Mouse (Mus musculus): ENCODE results near the gene Camk1.

The Camk1 gene

GRCm38 (mm10) chr6:113343177-113344092 lies at the start of gene Camk1:
TSS of gene Camk1 (minus strand) at chr6:113343984.
- peak; percentile 74 to 77 for DNase-seq (ENCODE audit: low spot score in 2 of 2)

DNA sequence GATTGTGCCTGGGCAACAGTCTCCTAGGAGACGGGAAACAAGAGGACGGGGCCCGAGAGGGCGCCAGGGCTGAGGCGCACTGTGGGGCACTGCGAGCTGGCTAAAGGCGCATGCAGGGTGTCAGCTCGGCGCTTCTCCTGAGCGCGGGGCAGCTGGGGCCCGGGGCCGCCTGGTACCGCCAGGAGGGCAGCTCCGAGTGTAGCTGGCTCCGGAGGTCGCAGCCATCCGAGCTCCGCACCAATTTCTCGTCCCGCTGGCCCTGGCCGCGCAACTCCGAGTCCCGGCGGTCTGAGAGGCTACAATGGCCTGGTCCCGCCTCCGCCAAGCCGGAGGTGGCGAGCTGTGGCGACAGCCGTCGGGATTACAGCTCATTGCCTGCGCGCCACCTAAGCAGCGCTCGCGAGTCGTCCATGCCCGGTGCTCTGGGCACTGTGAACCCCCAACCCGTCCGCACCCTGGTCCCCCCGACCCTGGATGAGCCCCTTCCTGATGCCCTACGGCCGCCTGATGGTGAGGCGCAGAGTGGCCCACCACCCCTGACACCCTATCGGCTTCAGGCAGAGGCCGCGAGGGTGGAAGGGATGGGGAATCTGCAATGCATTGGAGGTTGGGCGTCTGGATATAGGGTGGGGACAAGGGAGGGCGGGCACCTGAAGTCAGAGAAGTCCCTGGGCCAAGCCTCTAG lies 48.7 kb upstream of the Camk1 start:
- peak in 1 of 2 experiments; percentile 42 for DNase-seq (ENCODE audit: low spot score in 2 of 2)

DNA sequence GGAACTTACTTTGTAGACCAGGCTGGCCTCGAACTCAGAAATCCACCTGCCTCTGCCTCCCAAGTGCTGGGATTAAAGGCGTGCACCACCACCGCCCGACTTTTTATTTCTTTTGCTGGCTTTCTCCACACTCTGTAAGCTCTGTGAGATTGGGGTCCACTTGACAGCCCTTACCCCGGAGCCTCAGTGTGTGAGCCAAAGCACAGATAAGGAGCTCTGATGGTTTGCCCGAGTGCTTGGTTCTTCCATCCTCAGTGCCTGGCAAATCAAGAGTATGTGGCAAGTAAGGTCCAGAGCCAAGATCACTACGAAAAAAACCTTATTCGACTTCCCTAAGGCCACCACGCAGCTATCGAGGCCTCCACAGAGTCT lies 48.2 kb upstream of the Camk1 start:
- no peak for DNase-seq (ENCODE audit: low spot score in 2 of 2)

DNA sequence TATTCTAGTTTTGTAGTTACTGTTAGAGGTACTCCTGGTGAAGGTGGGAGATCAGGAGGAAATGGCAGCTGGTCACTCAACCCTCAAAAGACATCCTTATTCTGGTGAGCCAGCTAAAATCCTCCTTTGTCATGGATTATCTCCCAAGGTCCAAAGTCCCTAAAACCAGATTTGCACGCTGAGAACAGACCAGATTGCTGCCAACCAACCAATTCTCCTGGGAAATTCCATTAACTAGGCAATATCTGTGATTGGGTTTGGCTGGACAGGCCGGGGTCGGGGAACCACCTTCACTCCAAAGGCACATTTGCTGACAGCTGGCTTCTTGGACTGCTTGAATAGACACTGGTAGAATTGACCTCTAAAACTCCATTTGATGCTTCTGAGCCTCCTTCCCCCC lies 46.9 kb upstream of the Camk1 start:
- no peak for DNase-seq (ENCODE audit: low spot score in 2 of 2)

GRCm38 (mm10) chr6:113388960-113389359 lies 45.2 kb upstream of the Camk1 start, which contains the start of gene Ttll3:
TSS of gene Ttll3 (plus strand) at chr6:113389260.
- DNase-seq (ENCODE audit: low spot score in 2 of 2): no peak

GRCm38 (mm10) chr6:113386025-113386424 lies 42.2 kb upstream of the Camk1 start:
- DNase-seq (ENCODE audit: low spot score in 2 of 2): no peak

DNA sequence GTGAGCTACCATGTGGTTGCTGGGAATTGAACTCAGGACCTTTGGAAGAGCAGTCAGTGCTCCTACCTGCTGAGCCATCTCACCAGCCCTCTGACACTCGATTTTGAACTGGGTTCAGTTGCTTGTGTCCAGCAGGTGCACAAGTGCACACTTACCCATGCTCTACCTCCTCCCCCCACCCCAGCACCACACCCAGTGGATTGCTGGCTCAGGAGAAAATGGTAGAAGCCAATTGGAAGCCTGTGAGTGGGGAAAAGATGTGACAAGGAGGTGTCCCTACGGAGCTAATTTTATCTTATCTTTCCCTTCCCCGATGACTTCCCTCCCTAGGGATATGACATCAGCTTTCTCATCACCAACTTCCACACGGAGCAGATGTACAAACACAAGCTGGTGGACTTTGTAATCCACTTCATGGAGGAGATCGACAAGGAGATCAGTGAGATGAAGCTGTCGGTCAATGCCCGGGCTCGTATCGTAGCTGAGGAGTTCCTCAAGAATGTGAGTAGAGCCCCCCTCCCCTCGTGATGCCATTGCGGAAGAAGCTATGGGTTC lies 41.5 kb upstream of the Camk1 start:
- no peak for DNase-seq (ENCODE audit: low spot score in 2 of 2)

GRCm38 (mm10) chr6:113384351-113384927 lies 40.7 kb upstream of the Camk1 start:
- no peak for DNase-seq (ENCODE audit: low spot score in 2 of 2)

GRCm38 (mm10) chr6:113380480-113380879 lies 36.7 kb upstream of the Camk1 start:
- DNase-seq (ENCODE audit: low spot score in 2 of 2): no peak

DNA sequence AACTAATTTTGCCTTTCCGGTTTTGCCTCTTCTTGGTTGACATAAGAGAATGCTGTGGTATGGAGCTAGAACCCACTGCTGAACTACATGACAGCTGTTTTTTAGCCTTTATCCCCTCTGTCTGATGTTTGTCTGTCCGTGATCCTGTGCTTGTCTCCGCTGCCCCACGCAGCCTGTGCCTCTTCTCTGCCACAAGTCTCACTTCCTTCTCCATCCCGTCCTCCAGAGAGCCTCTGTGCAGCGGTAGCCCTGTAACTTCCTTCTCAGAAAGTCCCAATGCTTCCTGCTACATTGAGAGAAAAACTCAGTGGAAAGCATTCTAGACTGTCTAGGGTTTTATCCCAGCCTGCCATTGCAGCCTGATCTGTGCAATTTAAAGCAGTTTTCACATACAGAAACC lies 35.5 kb upstream of the Camk1 start:
- DNase-seq (ENCODE audit: low spot score in 2 of 2): no peak

GRCm38 (mm10) chr6:113377496-113378385 lies 34.0 kb upstream of the Camk1 start, which contains the start of the genes Tada3 and Arpc4:
TSS of gene Tada3 (minus strand) at chr6:113377883.
TSS of gene Arpc4 (plus strand) at chr6:113378115.
- peak; percentile 87 to 92 for DNase-seq (ENCODE audit: low spot score in 2 of 2)

- no peak for DNase-seq (ENCODE audit: low spot score in 2 of 2)
Observed at GRCm38 (mm10) chr6:113377172-113377495, 33.4 kb upstream of the Camk1 start.

DNA sequence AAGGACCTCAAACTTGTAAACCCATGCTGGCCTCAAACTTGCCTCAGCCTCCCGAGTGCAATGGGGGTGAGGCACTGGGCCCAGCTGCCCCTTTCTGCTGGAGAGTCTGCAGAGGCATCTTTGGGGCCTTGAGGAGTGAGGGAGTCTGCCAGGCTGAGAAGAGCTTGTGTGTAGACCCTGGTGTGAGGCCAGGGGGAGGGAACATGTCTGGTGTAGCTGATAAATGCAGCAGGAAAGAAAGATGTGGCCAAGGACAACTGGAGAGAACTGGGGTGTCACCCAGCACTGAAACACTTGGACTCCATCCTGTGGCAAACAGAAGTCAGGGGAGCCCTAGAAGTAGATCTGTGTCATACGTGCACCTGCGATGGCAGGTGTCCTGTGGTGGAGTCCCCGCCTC lies 29.7 kb upstream of the Camk1 start:
- no peak for DNase-seq (ENCODE audit: low spot score in 2 of 2)

GRCm38 (mm10) chr6:113370194-113370929 lies 26.6 kb upstream of the Camk1 start:
- no peak for DNase-seq (ENCODE audit: low spot score in 2 of 2)

GRCm38 (mm10) chr6:113368577-113368976 lies 24.8 kb upstream of the Camk1 start:
- DNase-seq (ENCODE audit: low spot score in 2 of 2): no peak

GRCm38 (mm10) chr6:113368124-113368523 lies 24.3 kb upstream of the Camk1 start:
- DNase-seq (ENCODE audit: low spot score in 2 of 2): no peak

DNA sequence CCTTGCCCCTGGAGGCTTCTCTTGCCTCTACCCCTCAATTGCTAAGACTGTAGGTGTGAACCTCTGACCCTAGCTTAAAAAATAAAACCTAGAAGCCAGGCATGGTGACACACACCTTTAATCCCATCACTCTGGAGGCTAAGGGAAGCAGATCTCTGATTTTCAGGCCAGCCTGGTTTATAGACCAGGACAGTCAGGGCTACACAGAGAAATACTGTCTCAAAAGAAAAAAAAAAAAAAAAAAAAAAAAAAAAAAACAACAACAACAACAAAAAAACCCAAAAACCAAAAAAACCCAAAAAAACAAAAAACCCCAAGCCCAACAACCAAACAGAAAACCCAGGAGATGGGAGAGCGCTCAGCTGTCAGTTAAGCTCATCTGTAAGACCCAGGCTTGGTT lies 23.8 kb upstream of the Camk1 start:
- DNase-seq (ENCODE audit: low spot score in 2 of 2): no peak

DNA sequence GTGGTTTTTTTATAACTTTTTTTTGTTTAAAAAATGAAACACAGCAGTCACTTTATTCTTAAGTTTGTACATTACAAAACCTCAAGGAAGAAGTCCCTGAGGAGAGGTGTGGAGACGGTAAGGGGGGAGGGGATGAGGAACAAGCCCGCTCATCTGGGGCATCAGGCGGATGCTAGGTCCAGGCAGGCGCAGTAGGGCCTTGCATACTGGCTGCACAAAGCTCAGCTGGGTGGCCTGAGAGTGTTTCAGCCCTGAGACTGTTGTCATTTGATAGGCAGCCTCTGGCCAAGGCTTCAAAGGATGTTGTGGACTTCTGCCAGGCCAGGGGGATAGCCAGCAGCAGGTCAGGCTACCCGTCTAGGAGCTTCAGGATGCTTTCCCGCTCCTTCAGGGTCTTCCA lies 22.9 kb upstream of the Camk1 start:
- DNase-seq (ENCODE audit: low spot score in 2 of 2): no peak

DNA sequence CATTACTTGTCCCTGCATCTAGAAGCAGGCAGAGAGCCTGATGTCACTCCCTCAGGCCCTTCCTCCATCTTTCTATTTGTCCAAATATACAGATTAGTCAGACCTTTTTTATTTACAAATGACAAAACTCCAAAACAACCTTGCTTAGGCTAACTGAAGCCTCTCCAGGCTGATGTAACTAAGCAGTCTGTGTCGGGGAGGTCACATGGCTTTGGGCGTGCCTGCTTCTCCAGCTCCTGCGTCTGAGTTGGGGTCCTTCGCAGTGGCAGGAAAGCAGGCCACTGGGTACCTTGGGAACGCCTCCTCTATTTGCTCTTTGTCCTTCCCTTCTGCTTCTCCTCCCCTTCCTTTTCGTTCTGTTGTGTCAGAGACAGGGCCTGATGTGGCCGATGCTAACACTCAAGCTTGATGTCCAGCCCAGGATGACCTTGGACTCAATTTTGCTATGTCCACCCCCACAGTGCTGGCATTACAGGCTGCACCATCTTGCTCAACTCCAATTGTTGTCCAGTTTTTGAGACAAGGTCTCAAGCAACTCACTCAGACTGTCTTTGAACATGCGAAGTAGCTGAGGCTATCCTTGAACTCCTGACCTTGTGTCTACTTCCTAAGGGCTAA lies 20.8 kb upstream of the Camk1 start:
- no peak for DNase-seq (ENCODE audit: low spot score in 2 of 2)

DNA sequence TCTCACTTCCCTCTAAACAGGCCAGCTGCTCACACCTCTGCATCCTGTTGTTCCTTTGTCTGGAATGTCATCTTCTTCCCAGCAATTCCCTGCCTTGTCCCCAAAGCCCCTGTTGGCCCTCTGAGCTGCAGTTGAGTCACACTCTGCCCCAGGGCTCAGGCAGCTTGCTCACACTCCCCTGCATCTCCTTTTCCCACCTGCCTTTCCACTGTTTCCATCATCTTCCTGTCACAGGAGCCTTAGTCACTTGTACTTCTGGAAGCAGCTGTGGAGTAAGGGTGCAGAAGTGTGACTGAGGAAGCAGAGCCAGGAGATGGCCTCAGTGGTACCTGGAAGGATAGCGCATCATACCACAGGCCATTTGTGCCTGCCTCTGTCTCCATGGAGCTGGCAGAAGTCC lies 18.5 kb upstream of the Camk1 start:
- no peak for DNase-seq (ENCODE audit: low spot score in 2 of 2)

Measured in urinary bladder, postnatal 4 days (tissue).